Mouse (Mus musculus) myocyte (in vitro differentiated cells): Measurements from ENCODE around the gene Sult5a1.

ENCODE experiments used
- E2F4 ChIP-seq: IDR thresholded peaks from one replicate; pipeline ENCODE4 v1.6.1; 2011; ENCODE audit warnings: mild to moderate bottlenecking, control low read depth, moderate library complexity; ENCODE audit not compliant: insufficient read depth
- MAX ChIP-seq: IDR thresholded peaks from one replicate; pipeline ENCODE4 v1.6.1; 2011; ENCODE audit warnings: low read depth, mild to moderate bottlenecking, control low read depth
- MYOG ChIP-seq, 3 experiments: IDR thresholded peaks; one replicate each; pipeline ENCODE4 v1.6.1; 2011; ENCODE audit warnings: control low read depth in 2 of 3, low read depth in 2 of 3, mild to moderate bottlenecking in 2 of 3; ENCODE audit not compliant: insufficient read length in 2 of 3, control insufficient read depth in 1 of 3, insufficient read depth in 1 of 3
- POLR2A ChIP-seq: IDR thresholded peaks from one replicate; pipeline ENCODE4 v1.6.1; 2011; ENCODE audit warnings: low read depth, mild to moderate bottlenecking, control low read depth, moderate library complexity; ENCODE audit not compliant: insufficient read length
- REST ChIP-seq: IDR thresholded peaks from one replicate; pipeline ENCODE4 v1.6.1; 2011; ENCODE audit warnings: mild to moderate bottlenecking, control low read depth, moderate library complexity; ENCODE audit not compliant: insufficient read depth, insufficient read length
- SRF ChIP-seq: IDR thresholded peaks from one replicate; pipeline ENCODE4 v1.6.1; 2011; ENCODE audit warnings: low read depth; ENCODE audit not compliant: control insufficient read depth, insufficient read length
- TCF12 ChIP-seq: IDR thresholded peaks from one replicate; pipeline ENCODE4 v1.6.1; 2011; ENCODE audit warnings: mild to moderate bottlenecking, control low read depth; ENCODE audit not compliant: poor library complexity, insufficient read depth, severe bottlenecking
- USF1 ChIP-seq: IDR thresholded peaks from one replicate; pipeline ENCODE4 v1.6.1; 2011; ENCODE audit warnings: low read depth, mild to moderate bottlenecking, control low read depth, moderate library complexity

GRCm38 (mm10) chr8:123101735-123102685 is 56.1 kb downstream of the Sult5a1 start, which contains the start of gene Rpl13:
- TF ChIP-seq E2F4 (no peak), MYOG (IDR thresholded peaks at IDR 0.05; ENCODE audit: control insufficient read depth in 1 of 3, insufficient read depth in 1 of 3, insufficient read length in 2 of 3, low read depth in 2 of 3) (peak in 1 of 3 experiments; percentile 1), MAX (no peak), TCF12 (no peak), POLR2A (peak; percentile 93), SRF (no peak), REST (peak; percentile 50), USF1 (no peak)
